Mouse (Mus musculus) lung, postnatal 0 days (tissue): Measurements from ENCODE around the gene Olfr704.

Experiments used
- CTCF ChIP-seq: IDR thresholded peaks from 2 replicates; pipeline ENCODE4 v1.5.1; 2016; ENCODE audit warnings: antibody characterized with exemption, mild to moderate bottlenecking
- EP300 ChIP-seq: IDR thresholded peaks from 2 replicates; pipeline ENCODE4 v1.6.1; 2016; ENCODE audit warnings: antibody characterized with exemption, mild to moderate bottlenecking, control low read depth

DNA sequence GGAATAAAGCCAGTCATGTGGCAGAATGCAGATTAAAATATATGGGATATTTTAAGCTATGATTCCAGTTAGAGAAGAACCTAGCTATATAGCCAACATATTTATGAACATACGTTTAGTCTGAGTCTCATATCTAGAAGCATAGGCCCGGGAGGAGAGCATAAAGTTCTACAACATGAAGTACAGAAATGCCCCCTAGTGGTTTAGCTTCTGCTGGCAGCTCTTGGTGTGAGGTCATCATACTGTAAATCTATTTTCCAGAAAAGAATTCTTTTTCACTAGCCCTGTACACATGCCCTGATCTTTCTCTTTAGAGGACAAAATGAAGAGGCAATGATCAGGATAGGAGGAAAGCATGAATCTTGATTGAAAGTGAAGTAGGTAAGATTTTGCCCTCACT lies 47.2 kb upstream of the Olfr704 start:
- TF ChIP-seq CTCF (no peak), EP300 (no peak)
